Mouse (Mus musculus): ENCODE data around the gene Cybc1.

Cybc1 gene

GRCm38 (mm10) chr11:121229018-121229439 is at the start of gene Cybc1:
TSS of gene Cybc1 (minus strand) at chr11:121229322.
- peak; percentile 77 to 81 for DNase-seq

- no peak for DNase-seq
Measured at GRCm38 (mm10) chr11:121278011-121278410, 48.9 kb upstream of the Cybc1 start.

- DNase-seq = no peak
Measured at GRCm38 (mm10) chr11:121277516-121277915, 48.4 kb upstream of the Cybc1 start.

GRCm38 (mm10) chr11:121261074-121261473 is 32.0 kb upstream of the Cybc1 start:
- DNase-seq = no peak

GRCm38 (mm10) chr11:121260211-121260906 is 31.2 kb upstream of the Cybc1 start:
- peak; percentile 34 to 45 for DNase-seq

GRCm38 (mm10) chr11:121259160-121260100 is 30.3 kb upstream of the Cybc1 start, which contains the start of gene Foxk2:
TSS of gene Foxk2 (plus strand) at chr11:121259990.
- peak; percentile 82 to 90 for DNase-seq

- no peak for DNase-seq
Measured at GRCm38 (mm10) chr11:121250196-121250595, 21.1 kb upstream of the Cybc1 start.

- DNase-seq = no peak
Measured at GRCm38 (mm10) chr11:121239669-121240068, 10.5 kb upstream of the Cybc1 start.

- DNase-seq = no peak
Measured at GRCm38 (mm10) chr11:121237345-121238128, 8.4 kb upstream of the Cybc1 start.

GRCm38 (mm10) chr11:121236564-121237344 is 7.6 kb upstream of the Cybc1 start, which contains the start of gene Narf:
TSS of gene Narf (plus strand) at chr11:121237253.
- peak; percentile 94 to 97 for DNase-seq

- DNase-seq = peak; percentile 40 to 66
Measured at GRCm38 (mm10) chr11:121235475-121236238, 6.5 kb upstream of the Cybc1 start.

- DNase-seq = no peak
Measured at GRCm38 (mm10) chr11:121232706-121233105, 3.6 kb upstream of the Cybc1 start.

- DNase-seq = no peak
Measured at GRCm38 (mm10) chr11:121231628-121232291, 2.6 kb upstream of the Cybc1 start.

- no peak for DNase-seq
Measured at GRCm38 (mm10) chr11:121231191-121231590, 2.1 kb upstream of the Cybc1 start.

- peak; percentile 20 to 31 for DNase-seq
Measured at GRCm38 (mm10) chr11:121228129-121229017, 749 bp downstream of the Cybc1 start.

GRCm38 (mm10) chr11:121221321-121222010 is 7.7 kb downstream of the Cybc1 start:
- DNase-seq = no peak

GRCm38 (mm10) chr11:121220771-121221170 is 8.4 kb downstream of the Cybc1 start:
- DNase-seq = no peak

- DNase-seq = no peak
Measured at GRCm38 (mm10) chr11:121219776-121220175, 9.3 kb downstream of the Cybc1 start.

- no peak for DNase-seq
Measured at GRCm38 (mm10) chr11:121216831-121217230, 12.3 kb downstream of the Cybc1 start.
